Mouse (Mus musculus) frontal cortex, postnatal 25 days (tissue): ENCODE data around the gene Specc1.

Experiments
- DNase-seq, 2 experiments: peaks; one replicate each; pipeline ENCODE4 v3.0.0; 2022; ENCODE audit warnings: low spot score in 2 of 2

Gene Specc1

GRCm38 (mm10) chr11:62087051-62087450, 130.5 kb downstream of the Specc1 start:
- no peak for DNase-seq

GRCm38 (mm10) chr11:62088651-62089050, 132.1 kb downstream of the Specc1 start:
- DNase-seq, result no peak

- no peak for DNase-seq
Measured at GRCm38 (mm10) chr11:62090321-62090720, 133.8 kb downstream of the Specc1 start.

GRCm38 (mm10) chr11:62103380-62103911, 146.9 kb downstream of the Specc1 start:
- no peak for DNase-seq

GRCm38 (mm10) chr11:62106401-62106871, 149.9 kb downstream of the Specc1 start:
- no peak for DNase-seq

- no peak for DNase-seq
Measured at GRCm38 (mm10) chr11:62107272-62107836, 150.8 kb downstream of the Specc1 start.

- no peak for DNase-seq
Measured at GRCm38 (mm10) chr11:62118561-62118960, 162.0 kb downstream of the Specc1 start.

- no peak for DNase-seq
Measured at GRCm38 (mm10) chr11:62119871-62120270, 163.3 kb downstream of the Specc1 start.

- no peak for DNase-seq
Measured at GRCm38 (mm10) chr11:62121365-62121764, 164.8 kb downstream of the Specc1 start.

GRCm38 (mm10) chr11:62127692-62128091, 171.1 kb downstream of the Specc1 start:
- peak; percentile 83 to 88 for DNase-seq

GRCm38 (mm10) chr11:62128197-62128596, 171.6 kb downstream of the Specc1 start:
- DNase-seq, result no peak

GRCm38 (mm10) chr11:62130191-62130590, 173.6 kb downstream of the Specc1 start:
- DNase-seq, result no peak

GRCm38 (mm10) chr11:62130685-62131295, 174.2 kb downstream of the Specc1 start:
- no peak for DNase-seq

- DNase-seq, result no peak
Measured at GRCm38 (mm10) chr11:62131601-62132000, 175.0 kb downstream of the Specc1 start.

GRCm38 (mm10) chr11:62134191-62134590, 177.6 kb downstream of the Specc1 start:
- no peak for DNase-seq

GRCm38 (mm10) chr11:62145216-62146110, 188.9 kb downstream of the Specc1 start:
- no peak for DNase-seq

- no peak for DNase-seq
Measured at GRCm38 (mm10) chr11:62146661-62147060, 190.1 kb downstream of the Specc1 start.

GRCm38 (mm10) chr11:62148026-62148425, 191.5 kb downstream of the Specc1 start:
- no peak for DNase-seq

GRCm38 (mm10) chr11:62148449-62148848, 191.9 kb downstream of the Specc1 start:
- DNase-seq, result no peak

- DNase-seq, result no peak
Measured at GRCm38 (mm10) chr11:62153057-62153456, 196.5 kb downstream of the Specc1 start.

- DNase-seq, result no peak
Measured at GRCm38 (mm10) chr11:62159803-62160202, 203.2 kb downstream of the Specc1 start.

GRCm38 (mm10) chr11:62161450-62161849, 204.9 kb downstream of the Specc1 start:
- DNase-seq, result no peak
